Comparison of ENCODE assay signal across 18 mouse cellular contexts in the genomic region with DNA sequence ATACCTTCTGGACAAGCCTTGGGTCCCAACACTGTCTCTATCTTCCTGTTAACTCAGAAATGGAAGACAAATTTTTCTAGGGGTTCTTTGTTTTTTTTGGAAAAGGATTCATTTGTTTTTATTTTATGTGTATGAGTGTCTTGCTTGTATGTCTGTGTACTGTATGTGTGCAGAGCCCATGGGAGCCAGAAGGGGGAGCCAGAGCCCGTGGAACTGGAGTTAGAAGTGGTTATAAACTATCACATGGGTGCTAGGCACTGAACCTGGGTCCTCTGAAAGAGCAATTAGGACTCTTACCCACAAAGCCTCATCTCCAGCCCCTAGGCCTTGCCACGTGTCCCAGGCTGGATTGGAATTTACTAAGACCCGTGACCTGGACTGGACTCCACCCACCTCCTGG. TPM values are rescaled to one million over a fixed set of nuclear protein-coding genes. Genes with fewer than 3 reads are reported as not detected.
DNase-seq lines count a peak whose midpoint lies in the region; ATAC-seq and TF ChIP-seq lines count a peak whose summit lies in the region.
"Had no signal": no experiment of that assay in that cellular context is flagged by ENCODE, and none has a peak within 500 bp of the region (broad histone marks: within the 10 kb centered on the region; RNA-seq: fewer than 3 reads in every experiment).

No protein-coding gene starts in this region.

- no peak overlapping the region for H3K4me2 ChIP-seq in kidney, embryonic 14.5 days (replicated peaks; ENCODE audit: low read depth, low read length)
- H3K4me2 ChIP-seq in stomach, postnatal 0 days (replicated peaks; ENCODE audit: low read depth): no peak overlapping the region
- H3K4me2 ChIP-seq: embryonic facial prominence, embryonic 13.5 days; limb, embryonic 13.5 days had no signal

- no peaks in the 10 kb centered on the region; the same call in 1 of the 2 replicates for H3K4me1 ChIP-seq in kidney, adult 2 months (ENCODE audit: control insufficient read depth, insufficient read depth, low read length)
- no peaks in the 10 kb centered on the region for H3K4me1 ChIP-seq in kidney, embryonic 14.5 days (ENCODE audit: control insufficient read depth, insufficient read depth, low read length)
- H3K4me1 ChIP-seq in testis, adult 2 months (ENCODE audit: control insufficient read depth, insufficient read depth, low read length): peaks cover 4% of the 10 kb centered on the region
- H3K4me1 ChIP-seq in stomach, postnatal 0 days (replicated peaks; ENCODE audit: control insufficient read depth, insufficient read depth): no peaks in the 10 kb centered on the region
- H3K4me1 ChIP-seq: limb, embryonic 13.5 days had no signal

- WGBS in kidney, adult 2 months: 78% methylated on average over 3 of the region's 3 CpGs
- 78% methylated on average over 3 of the region's 3 CpGs for WGBS in kidney, embryonic 14.5 days
- 74% methylated on average over 3 of the region's 3 CpGs for WGBS in stomach, postnatal 0 days

- H3K36me3 ChIP-seq in kidney, adult 2 months (ENCODE audit: control insufficient read depth, insufficient read depth, low read length): no peaks in the 10 kb centered on the region
- no peaks in the 10 kb centered on the region for H3K36me3 ChIP-seq in kidney, embryonic 14.5 days (ENCODE audit: control insufficient read depth, insufficient read depth, low read length)
- no peaks in the 10 kb centered on the region for H3K36me3 ChIP-seq in testis, adult 2 months (ENCODE audit: control insufficient read depth, insufficient read depth, low read length)
- no peaks in the 10 kb centered on the region for H3K36me3 ChIP-seq in stomach, postnatal 0 days (ENCODE audit: control insufficient read depth, insufficient read depth, low read length)
- H3K36me3 ChIP-seq: embryonic facial prominence, embryonic 13.5 days; heart, embryonic 10.5 days; limb, embryonic 13.5 days; midbrain, embryonic 10.5 days had no signal

- TF ChIP-seq POLR2A in kidney, adult 2 months (IDR thresholded peaks at IDR 0.05; ENCODE audit: low read depth, low read length): no peak
- TF ChIP-seq POLR2A in testis, adult 2 months (IDR thresholded peaks at IDR 0.05; ENCODE audit: control insufficient read depth, low read depth, low read length): no peak

- H3K4me3 ChIP-seq in kidney, adult 2 months (ENCODE audit: insufficient read depth, low read depth, low read length): no peak overlapping the region
- no peak overlapping the region for H3K4me3 ChIP-seq in kidney, embryonic 14.5 days (ENCODE audit: low read length)
- H3K4me3 ChIP-seq in testis, adult 2 months (ENCODE audit: control insufficient read depth, low read depth, low read length): no peak overlapping the region
- H3K4me3 ChIP-seq in stomach, postnatal 0 days (ENCODE audit: low read depth, low read length): no peak overlapping the region
- H3K4me3 ChIP-seq: embryonic facial prominence, embryonic 13.5 days; heart, embryonic 10.5 days; limb, embryonic 13.5 days; midbrain, embryonic 10.5 days had no signal

- H3K9ac ChIP-seq in kidney, embryonic 14.5 days (ENCODE audit: low read depth, low read length): no peak overlapping the region
- no peak overlapping the region for H3K9ac ChIP-seq in stomach, postnatal 0 days (ENCODE audit: low read length)
- H3K9ac ChIP-seq: embryonic facial prominence, embryonic 13.5 days; limb, embryonic 13.5 days had no signal

- no peaks in the 10 kb centered on the region for H3K27me3 ChIP-seq in kidney, adult 2 months (replicated peaks; ENCODE audit: control insufficient read depth, insufficient read depth, low read length)
- H3K27me3 ChIP-seq in kidney, embryonic 14.5 days (ENCODE audit: control insufficient read depth, insufficient read depth, low read length): no peaks in the 10 kb centered on the region
- H3K27me3 ChIP-seq in testis, adult 2 months (ENCODE audit: control insufficient read depth, insufficient read depth, low read length): no peaks in the 10 kb centered on the region
- H3K27me3 ChIP-seq in stomach, postnatal 0 days (ENCODE audit: control insufficient read depth, insufficient read depth, low read length): no peaks in the 10 kb centered on the region
- H3K27me3 ChIP-seq: embryonic facial prominence, embryonic 13.5 days; limb, embryonic 13.5 days had no signal

- H3K9me3 ChIP-seq in kidney, embryonic 14.5 days (ENCODE audit: control insufficient read depth, low read length): peaks cover 3% of the 10 kb centered on the region; the same call in 1 of the 2 replicates
- no peaks in the 10 kb centered on the region for H3K9me3 ChIP-seq in stomach, postnatal 0 days (ENCODE audit: control insufficient read depth, low read length)
- H3K9me3 ChIP-seq: heart, embryonic 10.5 days had no signal

- no peak for ATAC-seq in kidney, embryonic 14.5 days (ENCODE audit: low FRiP score, low TSS enrichment)
- no peak for ATAC-seq in stomach, postnatal 0 days (ENCODE audit: low FRiP score, low TSS enrichment)
- no peak for ATAC-seq in erythroid progenitor cell, adult 5-6 weeks (replicated peaks; ENCODE audit: low FRiP score, poor library complexity, severe bottlenecking)
- ATAC-seq: lung, postnatal 0 days had no signal

- TF ChIP-seq CTCF in kidney, adult 2 months (conservative IDR thresholded peaks at IDR 0.05; ENCODE audit: insufficient read depth, insufficient read length, low read depth, low read length): peak; percentile 34; the same call in 1 of the 2 replicates
- peak; percentile 54; the same call in 1 of the 2 replicates for TF ChIP-seq CTCF in testis, adult 2 months (IDR thresholded peaks at IDR 0.05; ENCODE audit: control insufficient read depth, insufficient read depth, insufficient replicate concordance, low read depth, low read length)
- TF ChIP-seq CTCF in stomach, postnatal 0 days (IDR thresholded peaks at IDR 0.05; ENCODE audit: low read depth): peak; percentile 39; the same call in 1 of the 2 replicates

- H3K27ac ChIP-seq in kidney, adult 2 months (ENCODE audit: insufficient read depth, low read depth, low read length): no peak overlapping the region
- H3K27ac ChIP-seq in kidney, embryonic 14.5 days (ENCODE audit: low read depth, low read length): no peak overlapping the region
- H3K27ac ChIP-seq in testis, adult 2 months (ENCODE audit: control insufficient read depth, insufficient read depth, low read depth, low read length): no peak overlapping the region
- H3K27ac ChIP-seq in stomach, postnatal 0 days (replicated peaks): no peak overlapping the region
- H3K27ac ChIP-seq: embryonic facial prominence, embryonic 13.5 days; heart, embryonic 10.5 days; limb, embryonic 13.5 days; midbrain, embryonic 10.5 days had no signal

- DNase-seq in kidney, adult 2 months: no peak
- DNase-seq in testis, postnatal 14 days (ENCODE audit: low spot score): no peak
- DNase-seq in NIH3T3 (ENCODE audit: low read depth): peak; percentile 33
- no peak for DNase-seq in stomach, postnatal 0 days (ENCODE audit: low spot score)
- DNase-seq: heart, postnatal 36 days; kidney, postnatal 36 days had no signal

- TF ChIP-seq EP300 in stomach, postnatal 0 days (optimal IDR thresholded peaks at IDR 0.05): no peak

RNA-seq across cellular contexts. Expression of gene Med24, which starts 4.8 kb away (rescaled TPM):
- 45.3 and 54.1 TPM in 2 replicates for polyA plus RNA-seq in kidney, adult 2 months (2012; rRNA removed)
- 39.5 and 59.1 TPM in 2 replicates for polyA plus RNA-seq in kidney, embryonic 14.5 days (2014; fragmentation: Nextera tagmentation; extraction: Ambion mirVana)
- polyA plus RNA-seq in testis, adult 2 months (2012; rRNA removed): 96.6 and 106 TPM in 2 replicates
- 16.5 and 18.7 TPM in 2 replicates for polyA plus RNA-seq in stomach, postnatal 0 days (2015; fragmentation: Nextera tagmentation; extraction: Ambion mirVana)
- 30.6 and 57.7 TPM in 2 replicates for total RNA-seq in erythroid progenitor cell, adult 5-6 weeks (2015; ENCODE audit: low replicate concordance)
- total RNA-seq in erythroid progenitor cell, adult 5-6 weeks (2017; ENCODE audit: low replicate concordance): 14.7 and 25.0 TPM in 2 replicates

RNA-seq across cellular contexts. Expression of gene Thra, which starts 6.4 kb away (rescaled TPM):
- 92.7 and 97.2 TPM in 2 replicates for polyA plus RNA-seq in kidney, adult 2 months (2012; rRNA removed)
- 28.0 and 31.8 TPM in 2 replicates for polyA plus RNA-seq in kidney, embryonic 14.5 days (2014; fragmentation: Nextera tagmentation; extraction: Ambion mirVana)
- polyA plus RNA-seq in testis, adult 2 months (2012; rRNA removed): 14.4 and 18.9 TPM in 2 replicates
- 24.0 and 24.5 TPM in 2 replicates for polyA plus RNA-seq in stomach, postnatal 0 days (2015; fragmentation: Nextera tagmentation; extraction: Ambion mirVana)
- 8.6 and 13.8 TPM in 2 replicates for total RNA-seq in erythroid progenitor cell, adult 5-6 weeks (2015; ENCODE audit: low replicate concordance)
- 3.3 and 8.0 TPM in 2 replicates for total RNA-seq in erythroid progenitor cell, adult 5-6 weeks (2017; ENCODE audit: low replicate concordance)

RNA-seq across cellular contexts. Expression of gene Csf3, which starts 33.0 kb away (rescaled TPM):
- polyA plus RNA-seq in kidney, adult 2 months (2012; rRNA removed): not detected in 2 replicates
- polyA plus RNA-seq in kidney, embryonic 14.5 days (2014; fragmentation: Nextera tagmentation; extraction: Ambion mirVana): not detected in 2 replicates
- 0.48 and 0.63 TPM in 2 replicates for polyA plus RNA-seq in testis, adult 2 months (2012; rRNA removed)
- polyA plus RNA-seq in stomach, postnatal 0 days (2015; fragmentation: Nextera tagmentation; extraction: Ambion mirVana): 0.08 and 0.11 TPM in 2 replicates
- not detected in 2 replicates for total RNA-seq in erythroid progenitor cell, adult 5-6 weeks (2015; ENCODE audit: low replicate concordance)
- not detected in 2 replicates for total RNA-seq in erythroid progenitor cell, adult 5-6 weeks (2017; ENCODE audit: low replicate concordance)
- total RNA-seq: gastrocnemius, adult 18-20 months; heart, postnatal 36 days; left cerebral cortex, adult 18-20 months had no signal
- polyA plus RNA-seq: embryonic facial prominence, embryonic 13.5 days; forebrain, embryonic 11.5 days; heart, embryonic 10.5 days; intestine, embryonic 14.5 days; limb, embryonic 13.5 days; lung, postnatal 0 days; midbrain, embryonic 10.5 days had no signal

RNA-seq across cellular contexts. Expression of gene Nr1d1, which starts 41.1 kb away (rescaled TPM):
- polyA plus RNA-seq in kidney, adult 2 months (2012; rRNA removed): 140 and 155 TPM in 2 replicates
- polyA plus RNA-seq in kidney, embryonic 14.5 days (2014; fragmentation: Nextera tagmentation; extraction: Ambion mirVana): 1.6 and 2.6 TPM in 2 replicates
- 34.7 and 38.6 TPM in 2 replicates for polyA plus RNA-seq in testis, adult 2 months (2012; rRNA removed)
- polyA plus RNA-seq in stomach, postnatal 0 days (2015; fragmentation: Nextera tagmentation; extraction: Ambion mirVana): 7.5 and 7.9 TPM in 2 replicates
- total RNA-seq in erythroid progenitor cell, adult 5-6 weeks (2015; ENCODE audit: low replicate concordance): not detected in 2 replicates
- not detected in 2 replicates for total RNA-seq in erythroid progenitor cell, adult 5-6 weeks (2017; ENCODE audit: low replicate concordance)

RNA-seq across cellular contexts. Expression of gene Psmd3, which starts 51.7 kb away (rescaled TPM):
- 307 and 331 TPM in 2 replicates for polyA plus RNA-seq in kidney, adult 2 months (2012; rRNA removed)
- polyA plus RNA-seq in kidney, embryonic 14.5 days (2014; fragmentation: Nextera tagmentation; extraction: Ambion mirVana): 181 and 187 TPM in 2 replicates
- 70.2 and 78.9 TPM in 2 replicates for polyA plus RNA-seq in testis, adult 2 months (2012; rRNA removed)
- 120 and 122 TPM in 2 replicates for polyA plus RNA-seq in stomach, postnatal 0 days (2015; fragmentation: Nextera tagmentation; extraction: Ambion mirVana)
- 28.1 and 30.3 TPM in 2 replicates for total RNA-seq in erythroid progenitor cell, adult 5-6 weeks (2015; ENCODE audit: low replicate concordance)
- total RNA-seq in erythroid progenitor cell, adult 5-6 weeks (2017; ENCODE audit: low replicate concordance): 23.6 and 30.7 TPM in 2 replicates
